Mouse (Mus musculus): ENCODE measurements around the gene Mef2d. TPM values are rescaled to one million over a fixed set of nuclear protein-coding genes. Genes with fewer than 3 reads are reported as not detected.

The Mef2d gene
- total RNA-seq (2014; fragmentation: Nextera tagmentation): 91.9 and 97.4 TPM in 2 replicates
- 19.7 and 50.5 TPM in 2 replicates for total RNA-seq (2017)

DNA sequence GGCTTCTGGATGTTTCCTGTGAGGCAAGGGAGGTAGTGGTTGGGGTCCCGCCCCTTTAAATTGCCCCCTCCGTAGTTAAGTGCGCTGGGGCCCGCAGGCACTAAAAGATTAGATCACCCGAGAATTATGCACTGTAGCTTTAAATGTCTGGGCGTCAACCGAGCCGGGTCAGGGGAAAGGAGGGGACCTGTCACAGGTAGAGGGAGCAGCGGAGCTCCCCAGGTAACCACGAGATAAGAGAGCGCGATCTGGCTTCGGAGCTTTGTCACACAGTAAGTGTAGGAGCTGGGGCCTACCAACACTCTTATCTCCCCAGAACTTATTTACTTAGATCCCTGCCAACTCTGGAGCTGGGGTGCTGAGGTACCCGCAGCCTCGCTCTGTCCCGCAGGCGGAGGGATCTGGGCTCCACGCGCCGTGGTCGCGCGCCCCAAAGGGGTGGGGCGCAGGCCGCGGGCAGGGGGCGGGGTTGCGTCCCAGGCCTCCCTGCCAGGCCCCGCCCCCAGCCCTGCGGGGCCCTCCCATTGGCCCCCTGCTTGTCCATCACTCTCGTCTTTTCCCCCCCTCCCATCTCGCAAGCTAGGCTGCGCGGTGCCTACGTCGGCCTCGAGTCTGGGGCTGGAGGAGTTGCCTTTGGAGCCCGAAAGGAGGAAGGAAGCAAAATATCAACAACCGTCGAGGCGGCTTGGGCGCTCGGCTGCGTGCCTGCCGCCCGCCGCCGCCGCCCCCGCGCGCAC is at the start of gene Mef2d:
Mef2d (plus strand) TSS at position 586 of the 737 bp plus-strand sequence.
- ATAC-seq (replicated peaks; ENCODE audit: low FRiP score, low TSS enrichment, poor library complexity, severe bottlenecking): peak; percentile 64

DNA sequence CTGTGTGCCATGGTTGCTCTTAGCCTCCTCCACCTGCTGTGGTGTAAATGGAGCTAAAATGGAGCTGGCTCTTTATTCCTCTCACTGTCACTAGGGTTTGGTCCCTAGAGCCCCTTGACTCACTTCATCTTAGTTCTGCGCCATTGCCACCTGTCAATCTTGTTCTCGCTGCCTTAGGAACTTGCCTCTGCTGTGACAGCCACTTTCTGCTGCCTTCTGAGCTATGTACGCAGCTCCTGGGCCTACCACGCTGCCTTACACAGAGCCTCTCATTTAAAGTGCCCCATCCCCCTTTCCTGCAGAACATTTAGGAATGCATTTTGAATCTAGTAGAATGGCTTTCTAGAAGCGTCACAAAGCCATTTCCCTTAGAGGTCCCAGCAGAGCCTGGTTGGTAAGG is 48.0 kb upstream of the Mef2d start:
- no peak for ATAC-seq (replicated peaks; ENCODE audit: low FRiP score, low TSS enrichment, poor library complexity, severe bottlenecking)

DNA sequence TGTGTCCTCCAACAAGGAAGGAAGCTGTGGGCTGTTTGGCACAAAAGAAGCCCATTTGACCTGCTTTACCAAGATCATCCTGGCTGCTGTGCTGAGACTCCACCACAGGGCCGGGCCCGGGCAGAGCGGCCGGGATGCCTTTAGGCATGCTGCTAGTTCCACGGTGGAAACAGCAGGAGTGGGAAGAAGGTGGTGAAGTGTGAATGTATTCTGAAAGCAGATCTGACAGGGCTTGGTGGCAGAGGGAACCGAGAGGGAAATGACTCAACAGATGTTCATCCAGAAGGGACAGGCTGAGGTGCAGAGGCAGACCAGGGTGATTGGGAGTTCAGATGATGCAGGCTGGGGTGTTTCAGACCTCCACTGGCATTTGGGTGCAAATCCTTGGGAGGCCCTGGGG is 44.5 kb upstream of the Mef2d start:
- no peak for ATAC-seq (replicated peaks; ENCODE audit: low FRiP score, low TSS enrichment, poor library complexity, severe bottlenecking)

DNA sequence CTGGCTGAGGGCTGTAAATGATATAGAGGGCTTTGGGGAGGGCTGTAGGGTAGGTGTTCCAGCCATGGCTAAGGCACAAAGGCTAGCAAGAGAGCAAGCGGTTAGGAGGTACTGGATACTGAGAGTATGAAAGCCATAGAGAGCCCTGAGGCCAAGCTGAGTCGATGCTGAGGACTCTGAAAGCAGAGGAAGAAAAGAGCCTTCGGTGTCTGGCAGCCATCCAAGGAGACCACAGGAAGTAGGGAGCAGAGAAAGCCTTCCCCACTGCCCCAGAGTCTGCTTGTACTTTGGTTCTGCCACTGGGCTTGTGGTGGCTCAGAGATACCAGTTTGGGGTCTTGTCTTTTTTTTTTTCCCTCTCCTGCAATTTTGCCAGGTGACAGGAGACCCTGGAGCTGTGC is 41.9 kb upstream of the Mef2d start:
- ATAC-seq (replicated peaks; ENCODE audit: low FRiP score, low TSS enrichment, poor library complexity, severe bottlenecking): no peak

DNA sequence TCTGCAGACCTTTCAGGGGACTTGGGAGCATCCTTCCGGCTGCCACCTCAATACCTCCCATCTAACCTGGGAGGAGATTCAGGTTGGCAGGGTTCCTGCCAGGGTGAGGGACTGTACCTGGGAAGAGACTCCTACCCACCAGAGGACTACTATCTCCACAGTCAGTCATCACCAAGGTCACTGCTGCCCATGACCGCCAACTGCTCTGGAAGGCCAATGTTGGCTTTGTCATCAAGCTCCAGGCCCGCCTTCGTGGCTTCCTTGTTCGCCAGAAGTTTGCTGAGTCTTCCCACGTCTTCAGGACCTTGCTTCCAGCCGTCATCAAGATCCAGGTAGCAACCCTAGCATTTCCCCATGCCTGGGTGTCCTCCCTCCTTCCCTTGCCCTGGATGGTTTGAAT is 40.4 kb upstream of the Mef2d start:
- no peak for ATAC-seq (replicated peaks; ENCODE audit: low FRiP score, low TSS enrichment, poor library complexity, severe bottlenecking)

DNA sequence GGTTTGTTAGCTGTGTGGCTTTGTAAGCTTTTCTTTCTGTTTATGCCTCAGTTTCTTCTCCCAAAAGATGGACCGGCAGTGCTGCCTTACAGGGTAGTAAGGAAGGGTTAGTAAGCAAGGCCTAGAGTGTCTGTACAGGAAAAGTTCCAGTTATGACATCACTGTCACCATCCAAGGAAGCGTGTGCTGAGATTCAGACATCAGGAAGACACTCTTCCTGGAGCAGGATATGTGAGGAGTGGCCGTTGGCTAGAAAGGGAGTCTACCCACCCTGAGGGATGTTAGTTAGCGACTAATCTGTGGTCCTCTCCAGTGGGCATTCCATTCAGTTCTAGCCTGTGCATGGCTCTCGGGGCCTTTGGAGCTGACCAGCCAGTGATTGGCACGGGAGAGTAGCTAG is 40.0 kb upstream of the Mef2d start:
- ATAC-seq (replicated peaks; ENCODE audit: low FRiP score, low TSS enrichment, poor library complexity, severe bottlenecking): no peak

DNA sequence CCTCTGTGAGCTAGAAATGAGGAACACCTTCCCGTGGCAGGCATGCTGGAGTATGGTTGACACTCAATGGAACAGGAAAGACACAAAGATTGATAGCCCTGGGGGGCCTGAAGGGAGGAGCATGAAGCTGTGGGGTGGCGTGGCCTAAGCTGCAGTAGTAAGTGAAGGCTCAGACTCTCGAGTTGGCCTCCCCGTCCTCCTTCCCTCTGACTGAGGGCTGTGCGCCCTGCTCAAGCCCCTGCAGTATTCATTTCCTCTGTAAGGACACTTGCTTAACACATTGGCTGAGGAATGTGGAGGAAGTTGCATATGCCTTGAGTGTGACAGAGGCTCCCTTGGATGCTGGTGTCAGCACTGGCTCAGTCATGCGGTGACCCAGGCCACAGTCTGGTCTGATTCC is 39.6 kb upstream of the Mef2d start:
- ATAC-seq (replicated peaks; ENCODE audit: low FRiP score, low TSS enrichment, poor library complexity, severe bottlenecking): no peak

DNA sequence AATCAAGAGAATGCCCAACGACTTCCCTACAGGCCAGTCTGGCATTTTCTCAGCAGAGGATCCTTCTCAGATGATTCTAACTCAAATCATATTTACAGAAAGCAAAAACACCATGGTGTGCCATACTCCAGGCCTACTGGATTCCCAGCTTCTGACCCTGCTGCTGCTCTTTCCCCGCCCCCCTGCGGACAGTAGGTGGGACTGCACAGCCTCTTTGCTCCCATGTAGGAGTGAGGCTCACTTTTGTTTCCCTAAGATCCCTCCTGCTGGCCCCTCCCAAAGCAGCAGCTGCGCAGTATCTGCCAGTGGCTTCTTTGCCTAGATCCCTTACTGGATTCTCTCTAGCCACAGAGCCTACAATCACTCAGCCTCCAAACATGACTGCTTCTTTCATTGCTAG is 36.0 kb upstream of the Mef2d start:
- no peak for ATAC-seq (replicated peaks; ENCODE audit: low FRiP score, low TSS enrichment, poor library complexity, severe bottlenecking)

DNA sequence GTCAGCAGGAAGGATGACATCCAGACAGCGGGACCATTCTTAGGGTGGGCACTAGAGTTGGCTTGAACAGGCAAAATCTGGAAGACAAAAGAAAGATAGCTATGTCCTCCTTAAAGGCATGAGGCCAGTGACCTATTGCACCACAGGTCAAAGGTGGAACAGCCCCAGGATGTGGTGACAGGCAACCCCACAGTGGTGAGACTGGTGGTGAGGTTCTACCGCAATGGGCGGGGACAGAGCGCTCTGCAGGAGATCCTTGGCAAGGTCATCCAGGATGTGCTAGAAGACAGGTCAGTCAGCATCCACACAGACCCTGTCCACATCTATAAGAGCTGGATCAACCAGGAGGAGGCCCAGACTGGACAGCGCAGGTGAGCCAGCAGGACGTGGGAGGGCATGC is 33.0 kb upstream of the Mef2d start:
- ATAC-seq (replicated peaks; ENCODE audit: low FRiP score, low TSS enrichment, poor library complexity, severe bottlenecking): no peak

DNA sequence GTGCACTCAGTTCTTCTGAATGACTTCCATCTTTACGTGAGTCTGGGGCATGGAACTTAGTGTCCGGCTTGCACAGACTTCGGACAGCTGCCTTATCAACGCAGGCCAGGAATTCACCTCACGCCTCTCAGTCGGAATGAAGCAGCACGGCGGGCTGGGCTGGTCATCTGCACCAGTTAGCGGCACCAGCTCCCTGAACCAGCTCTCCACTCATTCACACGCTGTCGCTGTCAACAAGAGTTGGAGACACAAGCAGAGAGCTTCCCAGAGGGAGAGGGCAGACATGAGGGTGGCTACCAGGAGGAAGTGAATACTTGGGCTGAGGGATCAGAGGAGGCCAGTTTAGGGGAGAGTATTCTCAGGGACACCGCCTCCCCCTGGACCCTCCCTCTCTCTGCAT is 27.8 kb upstream of the Mef2d start:
- no peak for ATAC-seq (replicated peaks; ENCODE audit: low FRiP score, low TSS enrichment, poor library complexity, severe bottlenecking)

DNA sequence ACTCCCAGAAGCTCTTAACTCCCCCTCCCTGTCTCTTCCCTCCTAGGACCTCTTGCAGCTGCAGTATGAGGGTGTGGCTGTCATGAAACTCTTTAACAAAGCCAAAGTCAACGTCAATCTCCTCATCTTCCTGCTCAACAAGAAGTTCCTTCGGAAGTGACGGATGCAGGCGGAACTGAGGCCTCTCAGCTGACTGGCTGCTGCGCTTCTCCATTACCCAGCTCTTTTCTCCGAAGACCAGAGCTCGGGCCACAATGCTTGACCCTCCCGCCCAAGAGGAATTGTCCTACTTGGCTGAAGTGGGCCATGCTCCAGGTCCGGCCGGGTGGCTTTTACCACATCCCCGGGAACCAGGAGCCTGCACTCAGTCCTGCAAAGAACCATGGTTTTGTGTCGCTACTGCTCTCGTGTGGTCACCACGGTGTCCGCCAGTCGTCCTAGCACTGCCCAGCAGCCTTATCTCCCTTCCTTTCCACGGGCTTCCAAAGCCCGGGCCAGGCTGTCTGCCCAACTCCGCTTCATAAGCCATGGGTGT is 22.0 kb upstream of the Mef2d start:
- no peak for ATAC-seq (replicated peaks; ENCODE audit: low FRiP score, low TSS enrichment, poor library complexity, severe bottlenecking)

DNA sequence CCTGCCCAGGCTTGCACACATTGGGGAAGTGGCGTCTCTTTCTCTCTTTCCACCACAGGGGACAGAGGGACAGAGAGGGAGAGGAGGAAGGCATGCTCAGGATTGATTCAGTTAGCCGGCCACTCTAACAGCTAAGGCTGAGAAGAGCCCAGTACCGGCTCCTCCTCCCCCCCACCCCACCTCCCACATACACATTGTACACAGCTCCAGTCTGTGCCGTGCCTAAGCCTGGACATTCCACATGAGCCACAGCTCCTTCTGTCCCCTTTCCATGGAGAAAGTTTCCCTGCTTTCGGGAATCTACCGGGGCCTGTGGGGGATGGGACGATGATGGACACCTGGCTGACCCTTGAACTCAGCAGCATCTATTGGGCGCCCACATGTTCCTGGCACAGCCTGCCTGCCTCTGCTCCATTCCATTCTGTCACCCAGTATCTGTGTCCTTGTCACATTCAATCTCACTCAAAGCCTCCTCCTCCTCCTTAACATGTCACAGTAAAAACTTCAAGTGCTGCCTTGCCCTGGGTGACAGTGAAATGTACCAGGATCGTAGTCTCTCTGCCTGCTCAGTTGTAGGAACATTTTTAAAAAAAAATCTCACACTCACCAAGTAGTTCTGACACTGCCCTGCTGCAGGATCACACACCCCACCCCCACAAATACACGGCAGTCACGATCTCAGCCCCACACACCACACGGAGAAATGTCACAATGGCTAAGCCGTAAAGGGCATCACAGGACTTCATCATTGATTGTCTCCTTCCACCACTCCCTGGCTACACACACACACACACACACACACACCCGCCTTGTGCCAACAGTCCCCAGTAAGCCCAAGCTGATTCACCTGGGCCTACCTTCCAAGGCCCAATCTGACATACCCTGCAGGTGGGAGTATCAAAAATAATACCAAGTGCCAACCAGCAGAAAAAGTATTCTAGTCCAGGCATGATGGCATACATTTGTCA is 20.7 kb upstream of the Mef2d start:
- no peak for ATAC-seq (replicated peaks; ENCODE audit: low FRiP score, low TSS enrichment, poor library complexity, severe bottlenecking)

DNA sequence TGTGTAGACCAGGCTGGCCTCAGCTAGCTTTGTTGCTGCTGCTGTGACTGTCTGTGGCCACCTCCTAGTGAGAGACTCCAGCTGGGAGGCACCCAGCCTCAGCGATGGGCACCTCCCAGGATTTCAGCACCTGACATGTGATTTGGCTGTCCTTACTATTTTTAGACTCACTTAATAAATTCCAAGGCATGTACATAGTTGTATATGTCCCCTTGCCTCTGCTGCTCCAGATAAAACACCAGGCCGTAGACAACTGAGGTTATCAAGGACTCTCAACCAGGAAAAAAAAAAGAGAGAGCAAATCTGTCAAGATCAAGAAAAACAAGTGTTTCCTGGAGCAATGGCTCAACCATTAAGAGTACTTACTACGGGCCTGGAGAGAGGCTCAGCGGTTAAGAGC is 17.0 kb upstream of the Mef2d start:
- ATAC-seq (replicated peaks; ENCODE audit: low FRiP score, low TSS enrichment, poor library complexity, severe bottlenecking): no peak

DNA sequence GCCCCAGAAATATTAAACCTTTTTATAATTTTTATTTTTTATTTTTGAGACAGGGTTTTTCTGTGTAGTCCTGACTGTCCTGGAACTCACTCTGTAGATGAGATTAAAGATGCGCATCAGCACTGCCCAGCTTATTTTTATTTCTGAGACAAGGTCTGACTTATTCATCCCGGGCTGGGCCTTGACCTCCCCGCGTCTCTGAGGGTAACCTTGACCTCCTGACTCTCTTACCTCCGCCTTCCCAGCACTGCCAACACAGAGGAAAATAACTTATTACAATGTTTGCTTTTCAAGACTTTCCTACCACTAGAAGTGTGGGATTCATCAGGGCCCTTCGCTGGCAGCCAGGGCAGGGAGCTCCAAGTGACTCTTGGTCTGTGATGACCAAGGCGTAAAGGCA is 16.0 kb upstream of the Mef2d start:
- ATAC-seq (replicated peaks; ENCODE audit: low FRiP score, low TSS enrichment, poor library complexity, severe bottlenecking): no peak

DNA sequence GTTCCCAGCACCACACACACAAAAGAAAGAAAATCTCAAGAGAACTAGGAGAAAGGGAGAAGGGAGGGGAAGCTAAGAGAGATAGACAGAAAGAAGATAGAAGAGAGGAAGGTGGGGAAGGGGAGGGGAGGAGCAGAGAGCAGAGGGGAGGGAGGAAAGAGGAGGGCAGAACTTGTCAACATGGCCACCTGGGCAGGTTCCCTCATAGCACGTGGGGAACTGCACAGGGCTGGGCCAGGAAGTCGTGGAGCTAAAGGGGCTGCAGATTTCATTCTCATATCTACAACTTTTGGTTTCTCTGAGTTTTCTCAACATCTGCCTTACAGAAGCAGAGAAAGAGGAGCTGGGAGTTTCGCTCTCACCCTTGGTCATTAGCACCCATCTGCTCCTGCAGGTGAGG is 14.5 kb upstream of the Mef2d start:
- no peak for ATAC-seq (replicated peaks; ENCODE audit: low FRiP score, low TSS enrichment, poor library complexity, severe bottlenecking)

DNA sequence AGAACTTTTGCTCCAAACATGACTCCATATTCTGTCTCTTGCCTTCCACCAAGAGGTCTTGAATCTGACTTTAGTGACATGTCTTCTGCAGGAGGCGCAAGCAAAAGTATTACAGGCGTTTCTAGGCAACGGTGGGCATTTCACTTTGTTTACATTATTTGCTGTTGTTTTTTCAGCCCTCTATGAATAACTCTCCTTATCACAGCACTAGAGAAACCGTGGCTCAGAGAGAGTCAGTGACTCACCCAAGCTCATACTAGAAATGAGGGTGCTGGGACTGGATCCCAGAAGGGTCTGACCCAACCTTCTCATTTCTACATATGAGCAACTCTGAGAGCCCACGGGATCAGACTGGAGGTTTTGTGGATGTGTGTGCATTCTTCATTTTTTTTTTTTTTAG is 14.1 kb upstream of the Mef2d start:
- ATAC-seq (replicated peaks; ENCODE audit: low FRiP score, low TSS enrichment, poor library complexity, severe bottlenecking): no peak

DNA sequence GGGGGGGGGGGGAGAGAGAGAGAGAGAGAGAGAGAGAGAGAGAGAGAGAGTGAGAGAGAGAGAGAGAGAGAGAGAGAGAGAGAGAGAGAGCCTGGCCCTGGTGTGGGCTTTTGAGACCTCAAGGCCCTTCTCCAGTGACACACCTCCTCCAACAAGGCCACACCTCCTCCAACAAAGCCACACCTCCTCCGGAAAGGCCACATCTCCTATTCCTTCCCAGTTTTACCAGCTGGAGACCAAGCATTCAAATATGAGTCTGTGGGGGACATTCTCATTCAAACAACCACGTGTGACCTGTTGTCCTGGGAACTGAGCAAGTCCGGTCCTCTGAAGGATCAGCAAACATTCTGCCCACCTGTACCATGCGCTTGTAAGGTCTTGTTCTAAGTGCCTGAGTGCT is 13.2 kb upstream of the Mef2d start:
- ATAC-seq (replicated peaks; ENCODE audit: low FRiP score, low TSS enrichment, poor library complexity, severe bottlenecking): no peak

DNA sequence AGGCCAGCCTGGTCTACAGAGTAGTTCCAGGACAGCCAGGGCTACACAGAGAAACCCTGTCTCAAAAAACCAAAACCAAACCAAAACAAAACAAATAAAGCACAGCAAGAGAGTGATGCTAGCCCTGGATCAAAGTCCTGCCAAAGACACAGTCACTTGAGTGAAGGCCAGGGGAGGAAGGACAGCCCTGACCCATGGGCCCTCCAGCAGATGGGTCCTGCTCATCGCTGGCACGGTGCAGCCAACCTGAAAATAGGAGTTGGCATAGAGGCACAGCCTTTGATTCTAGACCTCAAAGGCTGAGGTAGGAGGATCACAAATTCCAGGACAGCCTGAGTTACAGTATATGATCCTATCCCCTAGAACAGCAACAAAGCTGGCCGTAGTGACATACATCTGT is 11.1 kb upstream of the Mef2d start:
- ATAC-seq (replicated peaks; ENCODE audit: low FRiP score, low TSS enrichment, poor library complexity, severe bottlenecking): no peak

DNA sequence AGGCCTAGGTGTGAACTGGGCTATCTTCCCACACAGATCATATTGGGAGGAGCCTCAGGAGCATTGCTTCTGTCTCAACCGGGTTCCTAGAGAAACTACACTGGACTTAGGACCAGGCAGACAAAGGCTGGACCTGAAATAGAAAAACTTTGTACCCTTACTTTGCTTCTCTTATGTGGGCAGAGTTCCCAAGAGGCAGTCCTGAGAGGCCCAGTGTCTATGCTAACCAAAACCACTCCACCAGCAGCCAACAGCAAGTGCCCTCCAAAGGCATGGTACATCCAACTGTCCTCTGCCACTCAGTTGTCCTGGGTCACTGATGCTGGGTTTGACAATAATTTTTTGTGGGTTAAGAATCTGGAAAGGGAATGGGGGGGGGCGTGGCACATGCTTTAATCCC is 9.7 kb upstream of the Mef2d start:
- no peak for ATAC-seq (replicated peaks; ENCODE audit: low FRiP score, low TSS enrichment, poor library complexity, severe bottlenecking)

DNA sequence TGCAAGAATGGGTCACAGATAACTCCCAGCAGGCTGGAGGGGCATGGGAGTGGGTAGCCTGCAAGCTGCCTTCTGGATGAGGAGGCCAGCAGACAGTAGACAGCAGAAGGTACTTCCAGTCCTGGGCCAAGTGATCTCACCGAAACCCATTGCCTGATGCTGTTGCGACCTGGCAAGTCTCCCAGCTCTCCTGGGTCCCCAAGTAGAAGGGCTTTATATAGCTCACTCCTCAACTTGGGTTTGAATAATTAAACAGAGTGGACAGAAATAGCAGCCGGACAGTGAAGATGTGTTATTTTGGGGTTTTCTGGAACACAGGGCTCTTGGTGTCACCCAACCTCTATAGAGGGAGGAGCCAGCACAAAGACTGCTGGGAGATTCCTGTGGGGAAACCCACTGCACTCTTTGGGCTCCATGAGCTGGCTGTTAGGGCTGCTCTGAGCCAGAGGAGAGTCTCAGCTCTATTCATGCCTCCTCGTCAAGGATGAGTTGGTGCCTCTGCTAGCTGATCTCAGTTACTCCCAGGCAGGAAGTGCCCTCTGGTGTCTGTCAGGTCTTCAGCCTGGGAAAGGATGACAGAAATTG is 8.9 kb upstream of the Mef2d start:
- no peak for ATAC-seq (replicated peaks; ENCODE audit: low FRiP score, low TSS enrichment, poor library complexity, severe bottlenecking)
